Mouse (Mus musculus): ENCODE measurements around the gene Lipc.

Lipc gene

GRCm38 (mm10) chr9:70911163-70911562 is 40.9 kb downstream of the Lipc start:
- DNase-seq, result no peak

GRCm38 (mm10) chr9:70910351-70910750 is 41.7 kb downstream of the Lipc start:
- DNase-seq, result no peak

DNA sequence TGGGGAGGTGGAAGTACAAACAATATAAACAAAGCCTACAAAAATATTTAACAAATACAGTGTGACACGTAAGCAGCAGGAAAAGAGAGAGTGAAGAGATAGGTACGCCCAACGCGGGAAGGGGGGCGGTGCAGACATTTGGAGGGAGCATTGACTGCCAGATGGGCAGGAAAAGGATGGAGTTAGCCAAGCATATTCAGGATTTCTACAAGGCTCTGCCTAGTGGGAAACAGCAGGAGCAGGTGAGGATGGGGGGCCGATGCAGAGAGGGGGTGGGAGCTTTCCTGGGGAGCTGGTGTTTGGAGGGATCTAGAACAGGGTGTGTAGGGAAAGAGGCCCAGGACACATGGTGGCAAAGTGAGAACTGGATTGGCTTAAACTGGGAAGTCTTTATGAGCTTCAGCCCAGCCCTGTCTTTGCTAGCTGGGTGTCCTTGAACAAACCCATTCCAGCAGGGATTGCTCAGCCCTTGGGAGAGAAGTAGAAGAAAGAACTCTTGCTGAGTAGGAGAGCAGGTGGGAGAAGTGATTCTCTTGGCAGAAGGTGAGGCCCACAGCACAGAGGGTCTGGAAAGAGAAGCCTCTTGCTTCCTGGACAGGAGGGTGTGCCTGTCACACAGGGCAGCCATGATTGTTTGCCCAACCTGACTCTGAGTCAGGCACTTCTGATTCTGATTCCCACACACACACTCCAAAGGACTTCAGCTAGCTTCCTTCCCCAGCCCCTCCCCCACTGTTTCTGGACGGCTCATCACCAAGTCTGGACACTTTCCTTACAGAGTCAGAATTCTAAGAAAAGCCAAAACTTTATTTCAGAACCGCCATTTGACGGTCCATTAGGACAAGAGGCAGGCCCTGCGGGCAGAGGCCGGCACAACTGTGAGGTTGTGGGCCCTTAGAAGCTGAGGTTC is 49.0 kb downstream of the Lipc start:
- no peak for DNase-seq

DNA sequence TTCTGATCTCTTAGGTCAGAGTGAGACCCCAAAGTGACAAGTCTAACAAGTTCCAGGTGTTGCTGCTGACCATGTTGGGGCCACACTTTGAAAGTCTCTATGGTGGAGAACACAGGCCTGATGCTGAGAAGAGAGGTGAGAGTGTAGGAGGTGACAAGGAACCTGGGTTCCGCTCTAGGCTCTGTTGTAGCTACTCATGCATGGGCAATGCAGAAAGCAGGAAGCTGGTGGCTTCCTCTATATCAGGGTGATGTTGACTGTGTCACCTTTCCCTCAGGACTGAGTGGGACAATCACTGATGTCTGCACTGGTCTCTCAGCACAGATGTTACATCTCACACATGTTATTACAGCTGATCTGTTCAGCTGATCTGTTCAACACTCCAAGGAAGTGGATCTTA is 57.8 kb downstream of the Lipc start:
- DNase-seq, result no peak

DNA sequence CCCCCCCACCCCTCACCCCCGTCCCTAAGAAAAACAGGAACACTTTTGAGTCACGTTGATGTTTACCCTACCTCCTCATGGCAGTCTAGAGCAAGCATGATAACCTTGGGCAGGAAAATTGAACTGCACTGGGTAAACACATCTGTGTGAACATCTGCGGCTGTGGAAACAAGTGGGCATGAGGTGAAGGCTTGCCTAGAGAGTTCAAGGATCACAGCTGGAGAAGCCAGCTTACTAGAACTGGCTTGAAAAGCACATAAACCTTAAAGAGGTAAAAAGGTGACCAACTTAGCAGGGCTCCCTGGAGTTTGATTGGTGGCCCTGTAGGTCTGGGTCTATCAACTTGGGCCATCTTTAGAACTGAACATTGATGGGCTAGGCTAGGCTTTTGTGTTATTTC is 58.5 kb downstream of the Lipc start:
- DNase-seq, result no peak

DNA sequence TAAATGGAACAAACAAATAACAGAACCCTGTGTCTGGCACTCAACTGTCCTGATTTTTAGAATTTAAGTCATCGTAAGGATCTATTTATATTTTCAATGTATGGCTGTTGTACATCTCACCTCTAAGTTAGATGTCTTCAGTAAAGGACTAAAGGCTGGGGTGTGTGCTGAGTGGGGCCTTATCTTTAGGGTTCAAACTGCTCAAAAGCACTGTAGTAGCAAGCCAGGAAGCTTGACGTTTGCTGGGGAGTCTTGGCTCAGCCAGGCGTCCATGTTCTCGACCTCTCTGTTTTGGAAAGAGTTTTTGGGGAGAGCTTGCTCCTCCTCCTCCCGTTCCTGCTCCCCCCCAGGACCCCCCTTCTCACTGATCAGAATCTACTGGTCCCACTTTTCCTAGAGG is 59.4 kb downstream of the Lipc start:
- DNase-seq, result no peak

DNA sequence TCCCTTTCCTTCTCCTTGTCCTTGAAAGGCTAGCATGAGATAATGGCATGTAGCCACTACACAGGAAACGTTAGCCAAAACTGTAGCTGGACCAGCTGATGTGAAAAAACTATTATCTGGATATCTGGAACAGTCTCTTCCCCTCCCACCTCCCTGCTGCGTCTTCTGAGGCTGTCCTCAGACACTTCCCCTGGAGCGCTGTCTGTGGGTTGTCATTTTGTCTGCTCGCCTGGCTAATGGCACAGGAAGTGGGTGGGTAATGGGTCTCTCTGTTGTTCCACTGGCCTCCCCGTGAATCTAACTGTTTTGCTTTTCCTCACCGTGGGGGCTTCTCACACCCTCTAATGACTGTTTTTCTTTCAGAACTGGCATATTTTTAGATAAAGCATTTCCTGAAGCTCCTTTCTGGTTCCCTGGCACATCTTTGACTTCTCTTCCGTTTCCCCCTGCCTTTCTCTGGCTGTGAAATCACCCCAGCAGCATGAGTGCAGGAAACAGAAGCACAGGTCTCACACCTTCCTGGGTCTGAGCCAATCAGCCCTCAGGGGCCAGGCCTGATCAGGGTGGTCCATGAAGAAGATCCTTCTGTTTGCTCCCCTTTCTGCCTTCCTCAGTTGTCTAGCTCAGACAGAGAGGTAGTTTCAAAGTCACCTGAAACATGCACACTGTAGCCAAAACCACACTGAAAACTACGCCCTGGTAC is 60.4 kb downstream of the Lipc start:
- DNase-seq, result no peak

GRCm38 (mm10) chr9:70890736-70891135 is 61.3 kb downstream of the Lipc start:
- no peak for DNase-seq

GRCm38 (mm10) chr9:70888969-70889368 is 63.1 kb downstream of the Lipc start:
- DNase-seq, result no peak

DNA sequence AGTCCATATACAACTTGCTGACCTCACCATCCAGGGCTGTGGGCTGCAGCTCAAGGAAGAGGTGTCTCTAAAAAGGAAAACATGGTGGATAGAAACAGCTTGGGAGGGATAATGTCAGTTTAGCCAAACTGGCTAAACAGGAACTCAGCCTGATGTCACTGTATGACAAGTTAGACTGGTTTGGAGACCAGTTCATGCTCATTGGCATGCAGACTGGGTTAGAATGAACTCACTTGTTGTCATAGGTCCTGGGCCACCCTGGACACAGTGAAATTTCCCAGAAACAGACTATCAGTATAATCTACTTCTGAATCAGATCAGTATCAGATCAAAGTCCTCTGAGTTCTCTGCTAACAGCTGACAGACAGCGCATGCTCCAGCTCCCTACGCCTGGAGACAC is 63.5 kb downstream of the Lipc start:
- DNase-seq, result no peak

DNA sequence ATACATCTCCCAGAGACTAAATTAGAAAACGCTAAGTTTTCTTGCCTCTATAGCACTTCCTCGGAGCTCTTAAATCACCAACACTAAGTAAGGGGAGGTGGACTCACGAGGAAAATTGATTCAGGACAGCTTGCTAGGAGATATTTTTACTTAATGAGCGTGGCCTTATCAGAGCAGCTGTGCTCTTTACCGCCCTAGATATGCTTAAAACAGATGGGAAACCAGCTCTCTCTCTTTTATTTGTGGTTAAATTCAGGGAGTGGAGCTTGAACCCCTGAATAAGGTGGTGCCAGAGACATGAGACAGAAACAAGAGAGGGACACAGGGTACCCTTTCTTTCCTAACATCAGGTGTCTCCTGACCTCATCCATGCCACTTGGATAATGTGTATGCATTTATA is 70.0 kb downstream of the Lipc start:
- no peak for DNase-seq

- DNase-seq, result peak; percentile 31
Observed at GRCm38 (mm10) chr9:70878823-70879222, 73.2 kb downstream of the Lipc start.

- peak; percentile 83 for DNase-seq
Observed at GRCm38 (mm10) chr9:70878157-70878556, 73.9 kb downstream of the Lipc start.

- DNase-seq, result peak; percentile 70
Observed at GRCm38 (mm10) chr9:70875490-70875889, 76.5 kb downstream of the Lipc start.

DNA sequence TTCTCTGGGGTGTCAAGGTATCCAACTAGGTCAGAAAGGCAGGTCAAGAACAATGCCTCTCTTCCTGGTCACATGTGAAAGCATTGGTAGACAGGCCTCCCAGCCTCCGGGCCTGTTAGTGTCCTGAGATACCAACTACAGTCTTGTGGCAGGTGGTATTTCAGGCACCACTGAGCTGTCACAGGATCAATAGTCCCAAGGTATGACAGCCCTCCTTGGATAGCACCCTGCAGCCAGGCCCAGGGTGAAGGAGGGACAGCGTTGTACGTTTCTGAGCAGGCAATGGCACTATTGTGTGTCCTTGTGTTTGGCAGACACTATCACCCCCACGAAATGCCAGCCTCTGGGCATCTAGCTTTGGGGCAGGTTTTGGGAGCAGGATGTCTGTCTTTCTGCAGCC is 77.0 kb downstream of the Lipc start:
- peak; percentile 19 for DNase-seq

- DNase-seq, result no peak
Observed at GRCm38 (mm10) chr9:70872675-70873074, 79.4 kb downstream of the Lipc start.

DNA sequence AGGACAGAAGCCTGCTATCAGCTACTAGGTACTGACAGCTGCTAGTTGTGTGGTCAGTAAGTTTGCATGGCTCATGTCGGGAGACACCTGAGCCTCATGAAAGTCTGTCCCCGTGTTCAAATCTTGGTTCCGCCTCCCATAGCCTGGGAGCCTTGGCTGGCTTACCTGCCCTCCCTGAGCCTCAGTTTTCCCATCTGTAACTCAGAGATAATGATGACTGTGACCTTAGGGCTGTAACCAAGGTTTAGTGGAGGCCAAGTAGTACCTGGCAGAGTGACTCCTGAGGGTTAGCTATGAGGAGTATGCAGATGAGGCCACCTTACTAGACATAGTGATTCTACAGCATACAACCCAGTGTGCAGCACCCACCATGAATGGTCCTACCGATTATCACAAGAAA is 81.7 kb downstream of the Lipc start:
- no peak for DNase-seq

GRCm38 (mm10) chr9:70869169-70869873 is 82.7 kb downstream of the Lipc start:
- DNase-seq, result no peak

DNA sequence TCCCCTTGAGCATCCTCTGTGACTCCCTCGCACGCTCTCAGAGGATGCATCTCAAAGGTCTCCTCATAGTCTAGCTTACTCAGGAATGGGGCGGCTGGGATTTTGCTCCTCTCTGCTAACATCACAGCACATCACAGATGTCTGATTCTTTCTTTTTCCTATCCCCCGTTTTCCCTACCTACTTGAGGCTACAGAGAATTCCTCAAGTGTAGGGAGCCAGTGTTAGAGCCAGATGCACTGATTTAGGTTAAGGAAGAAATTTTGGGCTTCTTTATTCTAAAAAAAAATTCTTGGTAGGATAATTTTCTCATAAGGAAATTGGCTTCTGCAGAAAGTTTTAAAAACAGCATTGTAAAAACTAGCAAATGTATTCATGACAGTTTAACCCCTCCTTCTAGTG is 84.6 kb downstream of the Lipc start:
- no peak for DNase-seq

DNA sequence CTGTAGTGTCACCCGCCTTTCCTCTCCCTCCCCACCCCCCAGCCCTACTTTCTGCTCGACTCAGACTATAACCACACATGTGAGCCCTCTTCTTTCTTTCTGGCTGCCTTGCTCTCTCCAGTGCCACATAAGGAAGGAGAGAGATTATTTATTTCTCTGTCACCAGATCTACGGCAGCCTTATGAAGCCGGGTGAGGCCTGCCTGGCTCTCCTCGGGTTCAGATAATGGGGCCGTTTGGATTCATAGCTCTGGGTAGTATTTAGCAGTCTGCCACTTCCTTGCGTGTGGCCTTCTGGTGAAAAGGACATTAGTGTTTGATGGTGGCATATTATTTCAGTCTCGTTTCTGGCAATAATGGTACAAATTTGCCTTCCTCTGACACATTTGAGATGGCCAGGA is 88.0 kb downstream of the Lipc start:
- no peak for DNase-seq

DNA sequence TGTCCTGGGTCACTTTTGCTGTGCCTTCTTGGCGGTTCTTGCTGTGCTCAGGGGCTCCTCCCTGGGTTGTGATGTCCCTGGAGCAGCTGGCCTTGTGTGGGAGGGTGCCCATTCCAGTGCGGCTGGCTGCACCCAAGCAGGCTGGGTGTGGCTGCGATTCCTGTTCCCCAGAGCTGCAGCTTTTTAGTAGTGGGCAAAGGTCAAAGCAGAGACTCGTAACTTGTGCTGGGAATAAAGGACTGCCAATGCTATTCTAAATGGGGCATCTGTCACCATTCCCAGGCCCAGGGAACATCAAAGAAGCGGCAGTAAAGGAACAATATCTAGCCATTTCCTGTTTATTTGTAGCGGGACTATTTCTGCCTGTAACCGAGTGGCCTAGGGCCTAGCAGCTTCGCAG is 88.7 kb downstream of the Lipc start:
- DNase-seq, result no peak

DNA sequence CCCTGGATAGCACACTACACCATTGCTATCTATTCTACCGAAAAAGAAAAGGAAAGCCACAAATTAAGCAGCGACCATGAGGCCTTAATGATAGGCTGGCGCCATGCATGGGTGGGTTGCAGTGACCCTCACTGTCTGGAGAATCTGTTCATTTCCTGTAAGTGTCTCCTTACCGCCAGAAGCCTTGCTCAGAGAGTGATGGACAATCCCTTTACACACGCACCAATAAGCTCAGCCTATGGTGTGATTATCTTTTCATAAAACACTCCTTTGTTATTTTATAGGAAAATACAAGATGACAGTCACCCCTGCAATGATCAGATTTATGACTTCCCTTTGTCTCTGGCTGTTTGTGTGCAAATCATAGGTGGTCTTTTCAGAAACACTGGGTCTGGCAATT is 92.8 kb downstream of the Lipc start:
- no peak for DNase-seq

DNA sequence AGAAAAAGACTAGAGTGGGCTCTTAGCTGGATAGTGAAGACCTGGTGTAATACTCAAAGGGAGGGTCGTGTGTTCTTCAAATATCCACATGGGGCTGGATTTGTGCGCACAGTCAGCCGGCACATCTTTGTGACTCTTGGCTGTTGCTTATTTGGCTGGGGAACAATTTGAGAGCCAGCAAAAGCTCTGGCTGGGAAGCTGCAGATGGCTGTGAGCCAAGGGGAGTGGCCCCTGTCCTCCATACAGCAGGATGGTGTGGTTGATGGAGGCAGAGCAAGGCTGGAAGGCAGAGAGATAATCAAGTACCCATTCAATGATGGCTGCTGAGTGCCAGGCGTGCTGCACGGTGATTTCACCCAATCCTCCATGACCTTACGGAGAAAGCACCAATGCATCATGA is 96.2 kb downstream of the Lipc start:
- no peak for DNase-seq

- no peak for DNase-seq
Observed at GRCm38 (mm10) chr9:70854950-70855349, 97.1 kb downstream of the Lipc start.

Data from cerebellum, adult 9-10 months (tissue).